Mouse (Mus musculus) large intestine, adult 2 months (tissue): ENCODE results near the gene Sema3a. TPM values are rescaled to one million over a fixed set of nuclear protein-coding genes. Genes with fewer than 3 reads are reported as not detected.

Experiments used
- DNase-seq: peaks from one replicate; pipeline ENCODE4 v3.0.0-alpha.2; 2012; ENCODE audit warnings: low read depth, low spot score
- WGBS: fragments of 180-500 bp; shearing (Covaris S2); methylation state at CpG from one replicate; pipeline ENCODE4 v1.1.7; 2018; 5-methylcytosine and 5-hydroxymethylcytosine counted together
- polyA plus RNA-seq: library from polyadenylated mRNA; depleted of rRNA; stranded (reverse); fragments of >200 nt; gene quantifications from 2 replicates; pipeline ENCODE4 v1.2.3, GENCODE M21; 2012; rRNA removed

Sema3a gene
- polyA plus RNA-seq, result 0.29 and 0.63 TPM in 2 replicates

DNA sequence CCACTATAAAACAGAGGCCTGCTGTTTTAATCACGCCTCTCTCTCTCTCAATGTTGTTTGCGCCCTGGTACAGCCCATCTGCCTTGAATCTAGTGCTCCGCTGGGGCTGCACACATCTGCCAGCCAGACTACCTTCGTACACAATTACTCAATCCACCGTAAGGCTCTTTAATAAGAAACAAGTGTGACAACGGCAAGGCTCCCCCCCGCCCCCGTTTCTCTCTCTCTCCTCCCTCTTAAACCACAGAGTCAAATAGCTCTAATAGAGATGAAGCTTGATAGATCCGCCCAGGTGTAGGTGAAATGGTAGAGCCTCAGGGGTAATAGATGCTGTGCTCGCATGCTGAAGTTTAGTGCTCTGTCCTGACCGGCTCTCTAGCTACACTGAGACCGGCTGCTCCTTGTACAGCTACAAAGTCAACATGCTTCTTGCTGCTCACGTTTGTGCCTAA lies at the start of gene Sema3a:
Sema3a (plus strand) TSS at position 174 of the 452 bp plus-strand sequence.
- WGBS, result 39% methylated on average over 13 of the region's 13 CpGs
- DNase-seq, result no peak

DNA sequence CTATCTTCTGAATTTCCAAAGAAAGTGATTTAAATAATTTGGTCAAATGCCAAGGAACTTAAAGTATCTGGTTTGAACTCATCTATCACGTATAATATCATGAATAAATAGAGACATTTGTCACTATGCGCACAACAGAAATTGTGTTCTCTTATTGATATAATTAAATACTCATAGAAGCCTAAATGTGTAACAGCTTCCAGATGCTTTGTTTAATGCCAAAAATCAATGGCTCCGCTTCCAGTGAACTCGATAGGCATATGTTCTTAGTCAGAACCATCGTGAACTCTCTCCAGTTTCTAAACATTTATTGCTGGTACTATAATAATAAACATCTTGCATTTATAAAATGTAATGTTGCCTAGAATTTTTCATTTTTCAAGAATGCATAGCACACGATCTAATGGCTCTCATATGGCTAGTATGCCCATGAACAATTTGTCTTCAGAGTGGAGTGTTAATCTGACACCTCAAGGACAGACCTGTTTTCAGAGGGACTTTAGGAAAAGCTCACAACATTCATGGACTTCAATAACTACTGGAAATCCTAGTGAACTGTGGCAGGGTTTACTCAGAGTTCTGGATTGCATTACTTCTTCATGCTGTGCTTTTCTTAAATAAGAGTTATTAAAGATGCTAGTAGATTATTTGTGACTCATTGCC lies 40.3 kb upstream of the Sema3a start:
- DNase-seq, result no peak
- 66% methylated on average over 6 of the region's 6 CpGs for WGBS

DNA sequence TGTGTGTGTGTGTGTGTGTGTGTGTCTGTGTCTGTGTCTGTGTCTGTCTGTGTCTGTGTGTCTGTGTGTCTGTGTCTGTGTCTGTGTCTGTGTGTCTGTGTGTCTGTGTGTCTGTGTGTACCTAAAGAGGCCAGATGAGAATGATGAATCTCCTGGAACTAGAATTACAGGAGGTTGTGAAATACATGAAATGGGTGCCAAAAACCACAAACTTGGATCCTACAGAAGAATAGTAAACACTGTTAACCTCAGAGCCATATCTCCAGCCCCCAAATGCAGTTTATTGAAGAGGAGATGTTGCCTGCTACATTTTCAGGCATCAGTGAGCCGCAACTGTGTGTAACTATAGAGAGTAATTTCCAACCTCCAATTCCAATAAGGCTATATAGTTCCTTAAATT lies 34.8 kb upstream of the Sema3a start:
- DNase-seq, result no peak
- WGBS, result 80% methylated on average over 1 of the region's 1 CpGs

DNA sequence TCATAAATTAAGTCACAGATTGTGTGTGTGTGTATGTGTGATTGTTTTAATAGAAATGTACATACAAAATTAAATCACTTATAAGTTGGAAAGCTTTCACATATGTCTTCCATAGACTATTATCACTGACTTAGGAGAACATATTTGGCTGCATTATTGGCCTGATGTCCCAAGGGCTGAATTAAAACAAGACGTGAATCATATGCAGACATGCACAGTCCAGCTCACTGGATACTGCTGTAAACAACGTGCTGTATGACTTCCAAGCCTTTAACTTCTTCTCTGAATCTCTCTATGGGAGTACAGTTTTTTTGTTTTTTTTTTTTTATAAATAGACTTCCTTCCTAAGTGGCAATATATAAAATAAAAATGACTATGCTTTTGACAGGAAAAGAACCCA lies 15.7 kb upstream of the Sema3a start:
- WGBS, result 41% methylated on average over 2 of the region's 2 CpGs
- no peak for DNase-seq

DNA sequence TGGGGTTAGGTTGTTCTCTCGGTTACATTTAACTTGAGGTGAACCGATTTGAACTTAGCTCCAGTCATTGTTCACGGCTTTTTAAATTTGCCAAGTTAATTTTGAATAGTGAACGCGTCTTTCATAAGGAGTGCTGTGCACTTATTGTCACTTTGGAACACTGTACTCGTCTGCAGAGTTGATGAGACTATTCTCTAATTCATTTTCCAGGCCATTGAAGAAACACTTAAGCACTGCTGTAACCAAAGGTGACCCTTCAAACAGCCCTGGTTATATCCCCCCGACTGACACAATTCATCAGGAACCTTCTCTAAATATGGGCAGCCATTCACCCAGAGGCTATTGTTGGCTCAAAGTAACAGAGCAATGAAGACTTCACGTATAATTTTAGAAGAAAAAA lies 8.0 kb upstream of the Sema3a start:
- no peak for DNase-seq
- 74% methylated on average over 8 of the region's 8 CpGs for WGBS

DNA sequence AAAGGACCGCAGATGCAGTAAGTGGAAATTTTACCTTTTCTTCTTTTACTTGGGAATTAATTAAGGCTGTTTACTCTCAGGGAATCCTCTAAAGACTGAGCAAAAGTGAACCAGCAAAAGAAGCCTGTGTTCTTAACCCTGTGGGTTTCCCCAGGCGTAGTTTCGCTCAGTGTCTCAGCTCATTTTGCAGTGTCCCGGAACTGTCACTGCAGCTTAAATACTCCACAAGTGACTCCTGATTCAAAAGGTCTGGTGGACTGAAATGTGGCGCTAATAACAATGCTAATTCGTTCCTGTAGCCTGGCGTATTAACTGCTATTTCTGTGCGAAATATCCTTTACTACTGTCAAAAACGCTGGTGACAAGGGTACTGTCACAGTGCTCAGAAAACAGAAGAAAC lies 543 bp downstream of the Sema3a start:
- WGBS, result 63% methylated on average over 9 of the region's 9 CpGs
- no peak for DNase-seq

DNA sequence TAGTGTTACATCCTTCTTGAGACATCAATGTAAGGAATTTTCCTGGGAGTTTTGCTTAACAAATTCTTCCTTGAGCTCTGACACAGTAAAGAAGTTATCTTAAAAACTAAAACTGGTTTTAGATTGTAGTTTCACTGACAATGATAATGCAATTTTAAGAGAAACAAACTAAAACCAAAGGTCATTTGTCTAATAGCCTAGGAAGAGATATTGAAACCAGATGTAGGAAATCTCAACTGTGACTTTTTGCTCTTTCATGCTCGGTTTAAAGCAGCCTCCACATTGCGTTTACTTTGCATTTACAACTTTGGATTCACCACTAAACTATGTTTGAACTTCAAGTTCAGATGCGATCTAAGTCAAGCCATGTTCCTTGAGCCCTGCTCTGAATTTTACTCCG lies 982 bp downstream of the Sema3a start:
- 22% methylated on average over 4 of the region's 4 CpGs for WGBS

DNA sequence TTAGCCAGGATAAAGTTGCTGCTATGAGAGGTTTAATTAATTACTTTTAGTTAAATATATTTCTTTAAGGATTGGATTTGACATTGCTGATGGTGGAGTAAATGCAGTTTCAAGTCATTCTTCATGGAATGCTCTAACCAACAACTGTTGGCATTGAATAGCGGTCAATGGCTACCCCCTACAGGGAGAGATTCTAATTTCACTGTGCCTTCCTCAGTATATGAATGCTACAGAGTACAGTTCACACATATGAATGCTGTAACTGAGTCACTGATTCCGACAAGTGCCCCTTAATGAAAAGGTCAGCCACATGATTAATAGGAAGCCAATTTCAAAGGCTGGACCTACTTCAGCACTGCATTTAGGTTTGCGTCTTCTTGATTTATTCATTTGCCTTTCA lies 1.9 kb downstream of the Sema3a start:
- WGBS, result 89% methylated on average over 3 of the region's 3 CpGs
- no peak for DNase-seq

More for the DNA sequence above, 982 bp downstream of the Sema3a start:
- no peak for DNase-seq

DNA sequence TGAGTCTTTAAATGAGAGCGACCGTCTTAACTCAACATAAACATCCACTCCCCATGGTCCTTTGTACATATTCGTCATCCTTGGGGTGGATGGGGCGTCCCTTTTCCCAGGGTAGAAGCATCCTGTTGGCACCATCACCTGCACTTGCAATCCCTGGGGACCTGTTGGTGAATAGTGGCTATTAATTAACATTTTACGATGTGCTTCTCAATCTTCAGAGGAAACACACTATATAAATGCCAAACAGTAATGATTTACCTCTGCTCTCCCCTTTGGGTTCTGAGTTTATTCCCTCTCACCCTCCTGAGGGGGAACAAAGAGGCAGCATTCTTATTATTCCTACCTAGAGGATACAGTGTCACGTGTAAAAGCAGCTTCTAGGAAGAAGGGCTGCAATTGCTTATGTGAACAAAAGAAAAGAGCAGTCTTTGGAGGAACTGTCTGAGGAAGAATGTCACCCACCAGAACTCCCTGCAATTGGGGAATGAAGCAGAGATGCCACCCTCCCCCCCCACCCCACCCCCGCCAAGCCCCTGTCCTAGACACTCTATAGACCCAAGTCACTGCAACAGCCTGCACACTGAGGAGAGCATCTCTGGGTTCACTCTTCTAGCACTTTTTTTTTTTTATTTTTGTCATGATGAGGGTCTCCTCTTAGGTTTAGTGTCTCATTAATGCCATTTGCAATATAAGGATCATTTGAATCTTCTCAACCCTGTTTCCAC lies 19.7 kb downstream of the Sema3a start:
- DNase-seq, result no peak
- WGBS, result 29% methylated on average over 7 of the region's 7 CpGs

DNA sequence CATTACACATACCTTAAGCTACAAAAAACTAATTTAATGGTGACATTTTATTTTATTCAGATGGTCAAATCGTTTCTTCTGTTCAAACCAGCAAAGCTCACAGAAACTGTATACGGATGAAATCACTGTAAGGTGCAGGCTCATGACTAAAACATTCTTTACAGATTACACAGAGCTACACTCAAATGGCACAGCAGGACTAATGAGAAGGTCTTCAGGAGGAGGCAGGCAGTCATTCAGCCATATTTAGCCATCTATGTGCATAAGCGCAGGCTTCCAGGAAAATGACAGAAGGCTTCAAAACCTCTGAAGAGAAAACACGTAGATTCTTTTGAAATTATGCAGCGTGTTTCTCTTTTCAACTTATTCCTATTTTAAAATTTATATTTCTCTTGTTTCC lies 24.7 kb downstream of the Sema3a start:
- no peak for DNase-seq
- 85% methylated on average over 5 of the region's 5 CpGs for WGBS

DNA sequence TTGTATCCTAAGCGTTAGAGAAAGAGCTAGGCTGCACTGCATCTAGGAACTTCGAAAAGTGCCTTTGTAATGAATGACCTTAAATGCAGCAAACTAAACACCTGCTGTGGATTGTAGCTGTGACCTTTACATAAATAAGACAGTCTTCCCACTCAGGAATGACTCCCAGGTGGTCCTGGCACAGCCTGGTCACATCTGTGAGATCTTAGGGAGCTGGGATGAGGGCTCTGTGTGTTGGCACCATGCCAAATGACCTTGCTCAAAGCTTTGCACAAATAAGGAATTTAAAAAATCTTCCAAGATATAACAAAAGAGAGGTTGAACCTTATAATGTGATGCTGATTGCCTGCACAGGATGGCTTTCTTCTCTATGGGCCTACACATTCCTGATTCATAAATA lies 25.8 kb downstream of the Sema3a start:
- DNase-seq, result no peak
- 66% methylated on average over 2 of the region's 2 CpGs for WGBS

DNA sequence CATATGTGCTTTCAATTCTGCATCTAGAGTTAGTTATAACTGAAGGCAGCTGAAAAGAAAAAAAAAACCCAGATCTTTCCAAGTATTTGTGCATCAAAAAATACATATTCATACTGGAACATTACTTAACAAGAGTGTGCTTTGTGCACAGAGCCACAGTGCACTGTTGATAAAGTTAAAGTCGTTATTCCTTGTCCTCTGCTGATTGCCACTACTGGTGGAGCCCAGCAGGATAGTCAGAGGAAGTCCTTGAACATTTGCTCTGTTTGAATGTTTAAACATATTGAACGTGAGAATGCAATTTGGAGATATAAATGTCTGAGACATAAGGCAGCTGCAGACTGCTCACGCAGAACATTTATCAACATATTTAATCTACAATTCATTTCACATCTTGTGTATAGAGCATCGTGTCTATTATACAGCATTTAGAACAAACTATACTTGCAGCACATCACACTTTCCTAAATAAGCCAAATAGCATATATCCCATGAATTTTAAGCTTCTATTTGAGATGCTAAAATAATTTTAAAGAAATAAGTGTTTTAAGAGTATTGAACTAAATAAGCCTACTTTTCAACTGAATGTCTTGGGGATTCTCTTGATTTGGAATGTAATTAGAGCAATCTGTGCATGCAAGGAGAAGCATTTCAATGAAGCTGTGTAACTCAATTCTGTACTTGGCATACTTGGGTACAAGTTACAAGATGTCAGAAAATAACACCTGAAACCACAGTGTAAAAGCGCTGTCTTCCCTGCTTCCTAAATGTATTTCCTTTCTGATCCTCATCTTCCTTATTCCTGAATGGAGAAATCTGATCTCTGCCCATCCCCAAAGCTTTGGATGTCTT lies 32.8 kb downstream of the Sema3a start:
- WGBS, result 48% methylated on average over 5 of the region's 5 CpGs
- DNase-seq, result no peak

DNA sequence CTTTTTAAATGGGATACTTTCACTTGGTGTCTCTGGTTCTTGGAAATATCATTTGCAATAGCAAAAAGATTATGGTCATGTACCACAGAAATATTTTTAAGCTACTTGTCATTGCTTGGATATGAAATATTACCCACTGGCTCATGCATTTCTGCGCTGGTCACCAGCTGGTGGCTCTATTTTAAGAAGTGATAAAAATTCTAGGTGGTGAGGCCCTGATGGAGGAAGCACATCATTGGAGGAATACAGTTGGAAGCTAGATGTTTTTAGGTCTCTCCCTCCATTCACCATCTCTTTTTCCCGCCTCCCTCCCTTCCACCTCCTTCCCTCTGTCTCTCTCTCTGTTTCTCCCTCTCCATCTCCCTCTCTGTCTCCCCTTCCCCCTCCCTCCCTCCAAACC lies 57.0 kb downstream of the Sema3a start:
- DNase-seq, result no peak
- 82% methylated on average over 2 of the region's 2 CpGs for WGBS

DNA sequence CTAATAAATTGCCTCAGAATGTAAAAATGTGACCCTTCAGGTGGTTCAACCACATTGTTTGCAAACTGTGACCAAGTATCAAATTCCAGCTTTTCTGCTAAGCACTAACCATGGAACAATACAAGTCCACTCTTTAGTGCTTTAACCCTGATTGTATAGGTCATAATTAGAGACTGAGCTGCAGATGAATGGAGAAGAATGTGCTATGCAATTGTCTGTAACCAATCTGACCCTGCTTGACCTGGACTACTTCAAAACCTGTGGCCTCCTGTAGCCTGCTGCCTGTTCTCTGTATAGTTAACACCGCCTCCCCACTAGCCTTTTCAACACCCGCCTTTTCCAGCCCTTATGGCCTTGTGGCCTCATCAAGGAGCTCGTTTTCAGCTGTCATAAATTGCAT lies 72.7 kb downstream of the Sema3a start:
- 26% methylated on average over 3 of the region's 3 CpGs for WGBS
- DNase-seq, result no peak

DNA sequence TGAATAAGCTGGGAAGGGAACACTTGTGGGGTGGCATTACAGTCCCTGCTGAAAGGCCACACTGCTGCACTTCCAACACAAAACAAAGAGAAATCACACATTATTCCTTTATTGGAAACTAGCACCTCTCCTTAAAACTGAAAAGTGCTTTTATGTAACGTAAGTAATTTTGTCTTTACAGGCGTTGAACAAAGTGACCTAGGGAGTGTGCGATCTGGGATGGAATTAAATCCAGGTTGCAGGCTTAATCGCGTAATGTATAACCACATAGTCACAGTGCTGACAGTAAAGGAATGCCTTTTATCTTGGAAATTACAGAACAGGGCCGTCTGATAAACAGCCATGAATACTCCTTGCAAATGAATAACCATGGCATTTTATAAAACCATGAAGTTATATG lies 74.5 kb downstream of the Sema3a start:
- 75% methylated on average over 6 of the region's 6 CpGs for WGBS
- no peak for DNase-seq

DNA sequence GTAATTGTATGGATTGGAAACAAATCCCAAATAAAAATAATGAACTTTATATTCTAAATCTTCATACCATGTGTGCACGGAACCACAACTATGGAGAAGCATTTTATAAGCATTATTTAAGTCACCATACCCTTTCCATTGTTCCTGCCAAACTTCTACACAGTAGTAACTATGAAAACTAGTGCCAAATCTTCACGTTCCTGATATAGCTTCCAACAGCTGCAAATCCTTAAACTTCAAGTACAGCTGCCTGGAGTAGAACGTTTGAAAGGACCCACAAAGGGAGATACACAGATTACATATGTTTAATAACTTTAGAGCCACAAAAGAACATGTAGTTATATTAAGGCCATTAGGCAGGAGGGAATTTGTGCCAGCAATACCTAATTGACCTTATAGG lies 130.1 kb downstream of the Sema3a start:
- WGBS, result 52% methylated on average over 3 of the region's 3 CpGs
- DNase-seq, result no peak

DNA sequence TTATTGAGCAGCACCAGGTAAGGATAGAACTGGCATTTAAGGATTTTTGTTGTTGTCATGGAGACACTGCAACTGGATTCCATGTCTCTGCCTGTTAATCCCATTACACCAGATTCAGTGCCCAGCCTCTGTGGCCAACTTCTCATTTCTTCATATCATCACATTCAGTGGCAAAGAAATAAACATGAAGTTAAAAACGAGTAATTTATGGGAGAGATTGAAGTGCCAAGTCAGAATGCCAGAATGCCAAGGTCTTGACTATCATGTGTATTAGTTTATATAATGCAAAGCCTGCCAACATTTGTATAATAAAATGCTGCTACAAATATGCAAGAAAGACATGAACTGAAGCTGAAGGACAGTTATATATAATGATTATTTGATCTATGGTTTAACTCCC lies 131.1 kb downstream of the Sema3a start:
- 43% methylated on average over 1 of the region's 1 CpGs for WGBS
- DNase-seq, result no peak

DNA sequence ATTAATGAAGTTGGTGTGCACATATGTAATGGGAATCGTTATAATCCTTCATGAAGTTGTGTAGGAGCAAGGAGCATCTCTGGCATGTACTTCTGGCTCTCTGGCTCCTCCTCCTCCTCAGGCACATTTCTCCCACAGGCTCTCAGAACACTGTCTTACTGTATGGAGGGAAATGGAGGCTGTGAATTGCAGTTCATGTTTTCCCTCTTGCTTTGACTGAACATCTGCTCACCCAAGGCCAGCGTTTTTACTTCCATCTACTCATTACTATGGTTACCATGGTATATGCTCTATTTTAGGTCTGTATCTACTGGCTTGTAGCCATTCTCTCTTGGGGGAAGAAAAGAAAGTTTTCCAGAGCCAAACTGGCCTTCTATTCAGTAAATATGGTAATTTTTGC lies 137.9 kb downstream of the Sema3a start:
- WGBS, result 70% methylated on average over 2 of the region's 2 CpGs
- no peak for DNase-seq

DNA sequence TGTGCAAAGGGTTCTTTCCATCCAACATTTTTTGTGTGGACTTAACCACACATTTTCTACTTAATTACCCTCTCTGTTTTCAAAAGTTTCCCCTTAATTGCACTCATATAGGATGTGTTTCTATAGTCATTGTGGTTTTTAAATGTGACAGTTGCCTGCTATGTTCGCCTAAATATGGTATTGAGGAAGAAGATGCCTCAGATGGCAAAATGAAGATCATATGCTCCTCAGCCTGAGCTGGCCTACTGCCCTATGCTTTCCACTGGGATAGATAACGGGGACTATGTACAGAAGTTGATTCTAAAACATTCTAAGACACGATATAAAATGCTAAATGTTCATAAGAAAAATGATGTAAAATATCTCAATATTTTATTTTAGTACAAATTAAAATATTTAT lies 138.3 kb downstream of the Sema3a start:
- 80% methylated on average over 3 of the region's 3 CpGs for WGBS
- no peak for DNase-seq

DNA sequence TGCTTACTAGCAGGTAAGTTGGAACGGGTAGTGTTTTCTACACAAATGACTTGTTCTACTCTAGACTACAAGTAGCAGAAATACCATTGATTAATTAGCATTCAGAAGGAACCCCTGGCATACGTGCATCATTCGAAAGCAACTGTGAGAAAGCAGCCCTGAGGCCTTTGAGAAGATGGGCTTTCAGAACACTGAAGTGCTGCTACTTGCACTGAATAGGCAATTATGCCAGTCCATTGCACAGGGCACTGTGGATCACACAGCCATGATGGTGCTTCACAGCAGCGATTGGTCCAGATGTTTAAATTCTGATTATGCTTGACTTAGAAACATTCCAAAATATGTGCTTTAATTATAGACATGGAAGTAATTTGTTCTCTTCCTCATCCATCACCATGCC lies 187.5 kb downstream of the Sema3a start:
- WGBS, result 84% methylated on average over 4 of the region's 4 CpGs
- DNase-seq, result no peak

DNA sequence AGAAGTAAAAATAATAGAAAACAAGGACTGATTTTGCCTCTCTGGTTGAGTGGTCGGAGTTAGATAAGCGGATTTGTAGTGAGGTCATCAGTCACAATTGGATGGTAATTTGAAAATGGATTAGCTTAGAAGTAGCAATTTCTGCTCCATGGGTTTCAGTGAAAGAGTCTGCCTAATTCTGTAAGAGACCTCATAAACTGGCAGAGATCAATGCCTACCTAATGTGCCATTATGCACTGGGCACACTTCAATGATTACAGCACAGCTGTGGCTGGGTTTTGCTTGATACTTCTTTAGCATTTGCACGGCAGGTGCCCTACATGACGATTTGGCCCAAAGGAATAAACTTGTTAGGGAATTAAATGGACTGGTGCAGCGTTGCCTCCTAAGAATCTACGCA lies 188.8 kb downstream of the Sema3a start:
- DNase-seq, result no peak
- 84% methylated on average over 6 of the region's 6 CpGs for WGBS
